Mouse (Mus musculus) hindbrain, embryonic 12.5 days (tissue): ENCODE data around the gene Nkx1-2. TPM values are rescaled to one million over a fixed set of nuclear protein-coding genes. Genes with fewer than 3 reads are reported as not detected.
A peak's percentile ranks its signal among the peaks of the same experiment; 100 is the strongest.

Experiments used
- ATAC-seq: fragments of 200-750 bp; cut with Nextera tagmentation; 2 replicates; pipeline ENCODE4 v1.8.0; 2017; ENCODE audit warnings: moderate TSS enrichment; ENCODE audit not compliant: low FRiP score
- H3K27ac ChIP-seq: fragments of 300-500 bp; sonication (generic); 2 replicates; pipeline ENCODE4 v1.5.1; 2016; ENCODE audit warnings: mild to moderate bottlenecking
- H3K27me3 ChIP-seq: fragments of 300-500 bp; sonication (generic); 2 replicates; pipeline ENCODE4 v1.6.1; 2016; ENCODE audit warnings: mild to moderate bottlenecking
- H3K36me3 ChIP-seq: fragments of 300-500 bp; sonication (generic); 2 replicates; pipeline ENCODE4 v1.6.1; 2016; ENCODE audit warnings: mild to moderate bottlenecking
- H3K4me1 ChIP-seq: fragments of 300-500 bp; sonication (generic); 2 replicates; pipeline ENCODE4 v1.6.1; 2016
- H3K4me2 ChIP-seq: fragments of 300-500 bp; sonication (generic); replicated peaks from 2 replicates; pipeline ENCODE4 v1.6.1; 2016; ENCODE audit warnings: mild to moderate bottlenecking
- H3K4me3 ChIP-seq: fragments of 300-500 bp; sonication (generic); 2 replicates; pipeline ENCODE4 v1.5.1; 2016; ENCODE audit warnings: mild to moderate bottlenecking
- H3K9ac ChIP-seq: fragments of 300-500 bp; sonication (generic); 2 replicates; pipeline ENCODE4 v1.6.1; 2016; ENCODE audit warnings: mild to moderate bottlenecking, moderate library complexity
- H3K9me3 ChIP-seq: fragments of 300-500 bp; sonication (generic); replicated peaks from 2 replicates; pipeline ENCODE4 v1.6.1; 2016; ENCODE audit warnings: mild to moderate bottlenecking
- WGBS: fragments of 180-500 bp; shearing (Covaris S2); methylation state at CpG from one replicate; pipeline ENCODE4 v1.1.7; 2016; 5-methylcytosine and 5-hydroxymethylcytosine counted together
- polyA plus RNA-seq: library from polyadenylated mRNA; unstranded; fragments of >200 nt; fragmentation: Nextera tagmentation; extraction: Ambion mirVana; gene quantifications from 2 replicates; pipeline ENCODE4 v1.2.1, GENCODE M21; 2016

The Nkx1-2 gene
- polyA plus RNA-seq, 1 experiment from 2014 or later: 6.4 TPM

GRCm38 (mm10) chr7:132600026-132600425 is 589 bp upstream of the Nkx1-2 start:
- Histone ChIP-seq H3K4me2 (peak overlapping the region; percentile 76), H3K4me1 (peaks cover 34% of the 10 kb centered on the region), H3K36me3 (no peaks in the 10 kb centered on the region), H3K4me3 (peak overlapping the region; percentile 37), H3K27me3 (peaks cover 88% of the 10 kb centered on the region), H3K9me3 (no peaks in the 10 kb centered on the region), H3K9ac (no peak overlapping the region), H3K27ac (no peak overlapping the region)
- no peak for ATAC-seq
- WGBS: under 1% methylated on average over 9 of the region's 9 CpGs

- Histone ChIP-seq H3K9me3 (no peaks in the 10 kb centered on the region), H3K4me2 (peak overlapping the region; percentile 85), H3K4me3 (peak overlapping the region; percentile 44), H3K9ac (peak overlapping the region; percentile 48), H3K27me3 (peaks cover 78% of the 10 kb centered on the region), H3K36me3 (no peaks in the 10 kb centered on the region), H3K27ac (peak overlapping the region; percentile 7; the same call in 1 of the 2 replicates), H3K4me1 (peaks cover 34% of the 10 kb centered on the region)
- ATAC-seq: peak; percentile 39; the same call in 1 of the 2 replicates
- WGBS: under 1% methylated on average over 59 of the region's 60 CpGs
These were observed 2.0 kb downstream of the Nkx1-2 start for GRCm38 (mm10) chr7:132597251-132598041.

GRCm38 (mm10) chr7:132596557-132597250 is 2.7 kb downstream of the Nkx1-2 start:
- Histone ChIP-seq H3K36me3 (no peaks in the 10 kb centered on the region), H3K27me3 (peaks cover 71% of the 10 kb centered on the region), H3K9ac (peak overlapping the region; percentile 48; the same call in 1 of the 2 replicates), H3K4me2 (peak overlapping the region; percentile 85), H3K9me3 (no peaks in the 10 kb centered on the region), H3K4me3 (peak overlapping the region; percentile 44), H3K4me1 (peaks cover 30% of the 10 kb centered on the region), H3K27ac (peak overlapping the region; percentile 7; the same call in 1 of the 2 replicates)
- whole genome bisulfite sequencing: 10% methylated on average over 26 of the region's 26 CpGs
- ATAC-seq: no peak

GRCm38 (mm10) chr7:132595787-132596186 is 3.6 kb downstream of the Nkx1-2 start:
- peaks cover 29% of the 10 kb centered on the region for H3K4me1 ChIP-seq
- no peak overlapping the region for H3K4me3 ChIP-seq
- H3K27ac ChIP-seq: no peak overlapping the region
- 85% methylated on average over 3 of the region's 3 CpGs for WGBS
- no peak for ATAC-seq
- no peaks in the 10 kb centered on the region for H3K9me3 ChIP-seq
- no peaks in the 10 kb centered on the region for H3K36me3 ChIP-seq
- peaks cover 62% of the 10 kb centered on the region for H3K27me3 ChIP-seq
- H3K4me2 ChIP-seq: no peak overlapping the region
- no peak overlapping the region for H3K9ac ChIP-seq

GRCm38 (mm10) chr7:132594325-132594724 is 5.1 kb downstream of the Nkx1-2 start:
- Histone ChIP-seq H3K4me3 (no peak overlapping the region), H3K9me3 (no peaks in the 10 kb centered on the region), H3K9ac (no peak overlapping the region), H3K27me3 (peaks cover 47% of the 10 kb centered on the region), H3K36me3 (no peaks in the 10 kb centered on the region), H3K4me2 (no peak overlapping the region), H3K4me1 (peaks cover 16% of the 10 kb centered on the region), H3K27ac (no peak overlapping the region)
- 93% methylated on average over 2 of the region's 2 CpGs for WGBS
- no peak for ATAC-seq

GRCm38 (mm10) chr7:132593762-132594161 is 5.7 kb downstream of the Nkx1-2 start:
- no peak overlapping the region for H3K27ac ChIP-seq
- peaks cover 41% of the 10 kb centered on the region for H3K27me3 ChIP-seq
- no peak overlapping the region for H3K4me3 ChIP-seq
- no peak overlapping the region for H3K9ac ChIP-seq
- no peak for ATAC-seq
- no peak overlapping the region for H3K4me2 ChIP-seq
- peaks cover 13% of the 10 kb centered on the region for H3K4me1 ChIP-seq
- H3K9me3 ChIP-seq: no peaks in the 10 kb centered on the region
- WGBS: 78% methylated on average over 2 of the region's 2 CpGs
- no peaks in the 10 kb centered on the region for H3K36me3 ChIP-seq

- H3K36me3 ChIP-seq: no peaks in the 10 kb centered on the region
- no peaks in the 10 kb centered on the region for H3K4me1 ChIP-seq
- no peak overlapping the region for H3K4me2 ChIP-seq
- H3K4me3 ChIP-seq: no peak overlapping the region
- no peak for ATAC-seq
- H3K9me3 ChIP-seq: no peaks in the 10 kb centered on the region
- 58% methylated on average over 5 of the region's 5 CpGs for WGBS
- no peak overlapping the region for H3K27ac ChIP-seq
- H3K9ac ChIP-seq: no peak overlapping the region
- H3K27me3 ChIP-seq: peaks cover under 1% of the 10 kb centered on the region; the same call in 1 of the 2 replicates
These were observed 9.8 kb downstream of the Nkx1-2 start for GRCm38 (mm10) chr7:132589610-132590009.

- Histone ChIP-seq H3K9me3 (no peaks in the 10 kb centered on the region), H3K27me3 (no peaks in the 10 kb centered on the region), H3K4me2 (no peak overlapping the region), H3K27ac (no peak overlapping the region), H3K4me1 (no peaks in the 10 kb centered on the region), H3K9ac (no peak overlapping the region), H3K4me3 (no peak overlapping the region), H3K36me3 (no peaks in the 10 kb centered on the region)
- ATAC-seq: no peak
- WGBS: 76% methylated on average over 5 of the region's 5 CpGs
These were observed 12.3 kb downstream of the Nkx1-2 start for GRCm38 (mm10) chr7:132587167-132587566.

GRCm38 (mm10) chr7:132585695-132586491 is 13.5 kb downstream of the Nkx1-2 start:
- Histone ChIP-seq H3K4me3 (no peak overlapping the region), H3K9me3 (no peaks in the 10 kb centered on the region), H3K27ac (no peak overlapping the region), H3K27me3 (no peaks in the 10 kb centered on the region), H3K4me2 (no peak overlapping the region), H3K9ac (no peak overlapping the region), H3K4me1 (no peaks in the 10 kb centered on the region), H3K36me3 (no peaks in the 10 kb centered on the region)
- 81% methylated on average over 3 of the region's 3 CpGs for WGBS
- no peak for ATAC-seq

GRCm38 (mm10) chr7:132581441-132581840 is 18.0 kb downstream of the Nkx1-2 start:
- ATAC-seq: no peak
- WGBS: 96% methylated on average over 2 of the region's 2 CpGs
- no peak overlapping the region for H3K4me3 ChIP-seq

GRCm38 (mm10) chr7:132580511-132580910 is 18.9 kb downstream of the Nkx1-2 start:
- WGBS: 84% methylated on average over 6 of the region's 6 CpGs
- no peaks in the 10 kb centered on the region for H3K36me3 ChIP-seq

More at GRCm38 (mm10) chr7:132581441-132581840, 18.0 kb downstream of the Nkx1-2 start:
- H3K27me3 ChIP-seq: peaks cover 12% of the 10 kb centered on the region
- H3K4me2 ChIP-seq: no peak overlapping the region
- no peak overlapping the region for H3K27ac ChIP-seq
- H3K36me3 ChIP-seq: no peaks in the 10 kb centered on the region
- H3K9me3 ChIP-seq: no peaks in the 10 kb centered on the region; the same call in 1 of the 2 replicates
- H3K4me1 ChIP-seq: peaks cover 2% of the 10 kb centered on the region
- H3K9ac ChIP-seq: no peak overlapping the region

GRCm38 (mm10) chr7:132576891-132577290 is 22.5 kb downstream of the Nkx1-2 start:
- Histone ChIP-seq H3K4me1 (peaks cover 17% of the 10 kb centered on the region), H3K27me3 (peaks cover 12% of the 10 kb centered on the region), H3K27ac (no peak overlapping the region), H3K9ac (no peak overlapping the region), H3K4me2 (peak overlapping the region; percentile 60), H3K4me3 (no peak overlapping the region), H3K9me3 (no peaks in the 10 kb centered on the region; the same call in 1 of the 2 replicates), H3K36me3 (no peaks in the 10 kb centered on the region)
- ATAC-seq: no peak
- WGBS: 58% methylated on average over 4 of the region's 4 CpGs

More at GRCm38 (mm10) chr7:132580511-132580910, 18.9 kb downstream of the Nkx1-2 start:
- no peak overlapping the region for H3K27ac ChIP-seq
- no peak for ATAC-seq
- no peaks in the 10 kb centered on the region; the same call in 1 of the 2 replicates for H3K9me3 ChIP-seq
- H3K4me3 ChIP-seq: no peak overlapping the region
- H3K4me1 ChIP-seq: peaks cover 5% of the 10 kb centered on the region
- H3K27me3 ChIP-seq: peaks cover 12% of the 10 kb centered on the region
- no peak overlapping the region for H3K4me2 ChIP-seq
- no peak overlapping the region for H3K9ac ChIP-seq
